Mouse (Mus musculus) stomach, postnatal 0 days (tissue): ENCODE data around the gene Arid4b.

ENCODE experiments used
- CTCF ChIP-seq: IDR thresholded peaks from 2 replicates; pipeline ENCODE4 v1.5.1; 2016; ENCODE audit warnings: antibody characterized with exemption, low read depth, mild to moderate bottlenecking, moderate library complexity
- EP300 ChIP-seq: optimal IDR thresholded peaks from 2 replicates; pipeline ENCODE3; 2016; ENCODE audit warnings: antibody characterized with exemption

DNA sequence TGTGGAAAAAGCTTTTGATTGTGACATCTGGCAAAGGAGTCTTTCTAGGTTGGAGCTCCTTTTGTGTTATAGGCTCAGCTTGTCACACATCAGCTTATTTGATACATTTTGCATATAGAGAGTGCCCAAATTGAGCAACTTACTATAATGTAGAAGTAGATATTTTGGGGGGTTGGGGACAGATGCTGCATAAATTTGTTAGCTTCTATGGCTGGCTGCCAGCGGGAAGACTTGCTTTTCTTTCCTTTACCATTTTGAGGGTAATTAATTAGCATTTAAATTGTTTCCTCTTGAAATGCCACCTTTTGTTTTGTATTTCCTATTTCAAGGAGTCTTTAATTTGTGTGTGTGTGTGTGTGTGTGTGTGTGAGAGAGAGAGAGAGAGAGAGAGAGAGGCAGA lies 68.6 kb downstream of the Arid4b start:
- TF ChIP-seq CTCF, result no peak
- TF ChIP-seq EP300, result no peak
